In the genomic region with DNA sequence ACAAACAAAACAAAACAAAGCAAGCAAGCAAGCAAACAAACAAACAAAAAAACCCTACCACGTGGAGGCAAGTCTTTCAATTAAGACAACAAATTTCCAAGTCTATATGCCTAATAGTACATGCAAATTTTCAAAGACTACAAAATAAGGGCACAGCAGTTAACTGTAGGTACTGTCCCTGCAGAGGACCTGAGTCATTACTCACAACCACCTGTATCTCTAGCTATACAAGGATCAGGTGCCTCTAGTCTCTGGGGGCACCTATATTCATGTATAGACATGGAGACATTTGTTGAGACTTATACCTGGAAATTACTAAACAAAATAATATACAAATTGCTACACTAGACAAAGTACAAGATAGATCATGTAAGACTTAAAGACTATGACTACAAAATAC, we compare ENCODE assay signal across 23 mouse cellular contexts. TPM values are rescaled to one million over a fixed set of nuclear protein-coding genes. Genes with fewer than 3 reads are reported as not detected.
DNase-seq lines count a peak whose midpoint lies in the region; ATAC-seq and TF ChIP-seq lines count a peak whose summit lies in the region.
"Had no signal": no experiment of that assay in that cellular context is flagged by ENCODE, and none has a peak within 500 bp of the region (broad histone marks: within the 10 kb centered on the region; RNA-seq: fewer than 3 reads in every experiment).

No protein-coding gene starts in this region.

- in situ Hi-C loops in CH12.LX (cut with MboI; ENCODE audit: low pct_ligation_motif_present, low pct_unique_long_range_greater_than_20kb, low sequenced_read_pairs) = no loop called here

- H3K9ac ChIP-seq in liver, postnatal 0 days (replicated peaks) = no peak overlapping the region
- no peak overlapping the region for H3K9ac ChIP-seq in liver, embryonic 11.5 days (ENCODE audit: low read depth, low read length)
- H3K9ac ChIP-seq in CH12.LX (ENCODE audit: insufficient read depth, low read depth) = no peak overlapping the region
- H3K9ac ChIP-seq in neural tube, embryonic 15.5 days (replicated peaks) = no peak overlapping the region

- TF ChIP-seq EP300 in liver, postnatal 0 days (IDR thresholded peaks at IDR 0.05; ENCODE audit: low read depth) = no peak
- TF ChIP-seq EP300 in CH12.LX (IDR thresholded peaks at IDR 0.05; ENCODE audit: low read length) = peak; percentile 36

- H3K9me3 ChIP-seq in liver, postnatal 0 days (ENCODE audit: low read length) = no peaks in the 10 kb centered on the region
- no peaks in the 10 kb centered on the region for H3K9me3 ChIP-seq in liver, embryonic 11.5 days (ENCODE audit: control insufficient read depth, low read length)
- H3K9me3 ChIP-seq in CH12.LX (replicated peaks; ENCODE audit: low read length) = no peaks in the 10 kb centered on the region
- no peaks in the 10 kb centered on the region for H3K9me3 ChIP-seq in neural tube, embryonic 15.5 days (replicated peaks)
- H3K9me3 ChIP-seq: G1E had no signal

- no peak for TF ChIP-seq CTCF in liver, postnatal 0 days (IDR thresholded peaks at IDR 0.05; ENCODE audit: low read depth)
- TF ChIP-seq CTCF in CH12.LX (conservative IDR thresholded peaks at IDR 0.05 in 1 of 2, IDR thresholded peaks at IDR 0.05 in 1 of 2; ENCODE audit: low read depth in 2 of 2, low read length in 2 of 2) = no peak

- WGBS in liver, postnatal 0 days (ENCODE audit: insufficient replicate concordance) = 71% methylated on average over 1 of the region's 1 CpGs
- WGBS in liver, embryonic 11.5 days = 89% methylated on average over 1 of the region's 1 CpGs
- 91% methylated on average over 1 of the region's 1 CpGs for WGBS in neural tube, embryonic 15.5 days

- H3K4me3 ChIP-seq in liver, postnatal 0 days (ENCODE audit: low read depth, low read length) = no peak overlapping the region
- no peak overlapping the region for H3K4me3 ChIP-seq in liver, embryonic 11.5 days (ENCODE audit: low read depth, low read length)
- H3K4me3 ChIP-seq in CH12.LX (replicated peaks in 1 of 3; ENCODE audit: low read depth in 2 of 3, low read length in 2 of 3, poor library complexity in 1 of 3) = no peak overlapping the region
- no peak overlapping the region for H3K4me3 ChIP-seq in neural tube, embryonic 15.5 days (replicated peaks)

- no peak for ATAC-seq in liver, postnatal 0 days
- ATAC-seq in liver, embryonic 11.5 days (replicated peaks; ENCODE audit: low FRiP score) = no peak
- ATAC-seq in CD4-positive, CD25-positive, alpha-beta regulatory T cell, adult 4 months = peak; percentile 38
- no peak for ATAC-seq in neural tube, embryonic 15.5 days (ENCODE audit: low FRiP score)
- ATAC-seq: activated CD4-positive, CD25-positive, alpha-beta regulatory T cell, adult 4 months; Patski had no signal

- no peak overlapping the region for H3K27ac ChIP-seq in liver, postnatal 0 days (ENCODE audit: low read depth)
- H3K27ac ChIP-seq in liver, embryonic 11.5 days (ENCODE audit: low read depth, low read length) = no peak overlapping the region
- H3K27ac ChIP-seq in CH12.LX (ENCODE audit: insufficient read depth, low read depth) = no peak overlapping the region
- no peak overlapping the region for H3K27ac ChIP-seq in neural tube, embryonic 15.5 days (replicated peaks)

- no peak overlapping the region for H3K4me2 ChIP-seq in liver, postnatal 0 days (ENCODE audit: low read depth, low read length)
- no peak overlapping the region for H3K4me2 ChIP-seq in liver, embryonic 11.5 days
- H3K4me2 ChIP-seq in CH12.LX (ENCODE audit: insufficient read depth, low read depth, poor library complexity, severe bottlenecking) = no peak overlapping the region
- H3K4me2 ChIP-seq in neural tube, embryonic 15.5 days = no peak overlapping the region

- no peaks in the 10 kb centered on the region for H3K27me3 ChIP-seq in liver, postnatal 0 days (ENCODE audit: insufficient read depth, low read length)
- H3K27me3 ChIP-seq in liver, embryonic 11.5 days (replicated peaks; ENCODE audit: control insufficient read depth, insufficient read depth, low read length) = no peaks in the 10 kb centered on the region
- no peaks in the 10 kb centered on the region for H3K27me3 ChIP-seq in CH12.LX (replicated peaks)
- no peaks in the 10 kb centered on the region for H3K27me3 ChIP-seq in neural tube, embryonic 15.5 days (replicated peaks)
- H3K27me3 ChIP-seq: Patski had no signal

- peak; percentile 0 for DNase-seq in liver, postnatal 0 days
- DNase-seq in liver, embryonic 11.5 days (ENCODE audit: low spot score) = no peak
- DNase-seq in A20 (ENCODE audit: low read depth, low spot score) = peak; percentile 51
- DNase-seq in CH12.LX (ENCODE audit: extremely low read depth) = peak; percentile 50
- DNase-seq in natural killer cell, adult 2 months (ENCODE audit: low spot score in 2 of 2) = no peak
- DNase-seq in spleen, adult 18-20 months = no peak
- DNase-seq: adrenal gland, adult 2 months; adrenal gland, adult 8-10 months; adrenal gland, postnatal 10 days; adrenal gland, postnatal 14 days; adrenal gland, postnatal 25 days; adrenal gland, postnatal 36 days; B cell, adult 2 months; cerebellum, adult 11 months; cerebellum, adult 11-12 months; cerebellum, adult 18-20 months; cerebellum, adult 2 months; cerebellum, adult 8-10 months had no signal

- no peak for TF ChIP-seq POLR2A in CH12.LX (IDR thresholded peaks at IDR 0.05; ENCODE audit: low read depth, low read length)

- H3K79me2 ChIP-seq in CH12.LX (replicated peaks; ENCODE audit: control insufficient read depth, extremely low read depth, insufficient read depth, poor library complexity, severe bottlenecking) = peaks cover 94% of the 10 kb centered on the region

- no peak for TF ChIP-seq RAD21 in CH12.LX (IDR thresholded peaks at IDR 0.05; ENCODE audit: low read depth, low read length)

- no peaks in the 10 kb centered on the region; the same call in 1 of the 2 replicates for H3K4me1 ChIP-seq in liver, postnatal 0 days (ENCODE audit: insufficient read depth)
- no peaks in the 10 kb centered on the region; the same call in 1 of the 2 replicates for H3K4me1 ChIP-seq in liver, embryonic 11.5 days (replicated peaks; ENCODE audit: control insufficient read depth, insufficient read depth, low read length)
- H3K4me1 ChIP-seq in CH12.LX (ENCODE audit: control insufficient read depth in 1 of 2, insufficient read depth in 2 of 2) = peaks cover 11 to 75% of the 10 kb centered on the region in 2 experiments
- peaks cover 23% of the 10 kb centered on the region for H3K4me1 ChIP-seq in neural tube, embryonic 15.5 days

- no peaks in the 10 kb centered on the region for H3K36me3 ChIP-seq in liver, postnatal 0 days (replicated peaks; ENCODE audit: insufficient read depth, low read length)
- H3K36me3 ChIP-seq in liver, embryonic 11.5 days (ENCODE audit: control insufficient read depth, insufficient read depth, low read length) = no peaks in the 10 kb centered on the region
- peaks cover 0 to 14% of the 10 kb centered on the region in 2 experiments for H3K36me3 ChIP-seq in CH12.LX (replicated peaks in 1 of 2; ENCODE audit: control insufficient read depth in 1 of 2, insufficient read depth in 1 of 2, low read length in 1 of 2)
- no peaks in the 10 kb centered on the region for H3K36me3 ChIP-seq in neural tube, embryonic 15.5 days

- dilution Hi-C loops in CH12.LX (cut with MboI; ENCODE audit: extremely low pct_ligation_motif_present, extremely low pct_unique_long_range_greater_than_20kb, low sequenced_read_pairs) = no loop called here

TF ChIP-seq in CH12.LX, 34 proteins besides CTCF, POLR2A, EP300 and RAD21:
- TF ChIP-seq TCF12 (IDR thresholded peaks at IDR 0.05; ENCODE audit: low read depth, low read length) (peak; percentile 68; the same call in 1 of the 2 replicates), BHLHE40 (IDR thresholded peaks at IDR 0.05; ENCODE audit: low read depth, low read length) (peak; percentile 69), IRF4 (IDR thresholded peaks at IDR 0.05; ENCODE audit: low read depth, low read length) (peak; percentile 51; the same call in 1 of the 2 replicates), MXI1 (IDR thresholded peaks at IDR 0.05; ENCODE audit: low read depth, low read length) (no peak), UBTF (IDR thresholded peaks at IDR 0.05; ENCODE audit: low read depth, low read length) (no peak), GABPA (IDR thresholded peaks at IDR 0.05; ENCODE audit: insufficient replicate concordance, low read depth, low read length) (no peak)

RNA-seq across cellular contexts. Expression of gene Fbxo11, which starts 41.2 kb away (rescaled TPM):
- 4.1 and 4.7 TPM in 2 replicates for polyA plus RNA-seq in liver, postnatal 0 days (2015; fragmentation: Nextera tagmentation; extraction: Ambion mirVana)
- polyA plus RNA-seq in liver, embryonic 11.5 days (2014; fragmentation: Nextera tagmentation; extraction: Ambion mirVana) = 12.4 and 14.0 TPM in 2 replicates
- 10 to 100 TPM; 19.2 to 31.1 TPM for polyA plus RNA-seq in CD4-positive, CD25-positive, alpha-beta regulatory T cell, adult 4 months (2017; shearing (Covaris generic))
- 32.1 and 37.6 TPM in 2 replicates for total RNA-seq in CH12.LX (2012; rRNA removed)
- 53.9 and 61.0 TPM in 2 replicates for total RNA-seq in CH12.LX (2014; rRNA removed)
- 61.8 and 67.6 TPM in 2 replicates for polyA plus RNA-seq in CH12.LX (2012; ENCODE audit: insufficient read length, low read depth)
- polyA plus RNA-seq in neural tube, embryonic 15.5 days (2015; fragmentation: Nextera tagmentation; extraction: Ambion mirVana) = 22.8 and 28.4 TPM in 2 replicates

RNA-seq across cellular contexts. Expression of gene Msh6, which starts 49.1 kb away (rescaled TPM):
- polyA plus RNA-seq in liver, postnatal 0 days (2015; fragmentation: Nextera tagmentation; extraction: Ambion mirVana) = 8.9 and 11.7 TPM in 2 replicates
- polyA plus RNA-seq in liver, embryonic 11.5 days (2014; fragmentation: Nextera tagmentation; extraction: Ambion mirVana) = 69.0 and 80.0 TPM in 2 replicates
- polyA plus RNA-seq in CD4-positive, CD25-positive, alpha-beta regulatory T cell, adult 4 months (2017; shearing (Covaris generic)) = 10 to 100 TPM; 12.8 to 15.1 TPM
- total RNA-seq in CH12.LX (2012; rRNA removed) = 79.3 and 84.7 TPM in 2 replicates
- 72.9 and 76.5 TPM in 2 replicates for total RNA-seq in CH12.LX (2014; rRNA removed)
- polyA plus RNA-seq in CH12.LX (2012; ENCODE audit: insufficient read length, low read depth) = 79.0 and 79.5 TPM in 2 replicates
- 25.2 and 32.9 TPM in 2 replicates for polyA plus RNA-seq in neural tube, embryonic 15.5 days (2015; fragmentation: Nextera tagmentation; extraction: Ambion mirVana)

Comparison
In these comparisons a context has a peak if more than half of its experiments do, and no peak if none do; other contexts are left out.
1. DNase-seq: peak in liver, postnatal 0 days (single experiment), A20 (single experiment) and CH12.LX (single experiment); none in liver, embryonic 11.5 days (single experiment), natural killer cell, adult 2 months (0 of 2) and spleen, adult 18-20 months (0 of 2).